Mouse (Mus musculus) lung, embryonic 14.5 days (tissue): ENCODE data around the gene Sbf2. TPM values are rescaled to one million over a fixed set of nuclear protein-coding genes. Genes with fewer than 3 reads are reported as not detected.

Experiments used
- ATAC-seq: fragments of 200-750 bp; cut with Nextera tagmentation; 2 replicates; pipeline ENCODE4 v1.8.0; 2017; ENCODE audit warnings: mild to moderate bottlenecking, moderate TSS enrichment, moderate library complexity; ENCODE audit not compliant: insufficient read depth
- DNase-seq: peaks from one replicate; pipeline ENCODE4 v3.0.0-alpha.2; 2015
- H3K27ac ChIP-seq: fragments of 300-500 bp; sonication (generic); 2 replicates; pipeline ENCODE4 v1.5.1; 2014; ENCODE audit warnings: low read depth, mild to moderate bottlenecking, moderate library complexity
- H3K27me3 ChIP-seq: fragments of 300-500 bp; sonication (generic); 2 replicates; pipeline ENCODE4 v1.6.1; 2014; ENCODE audit warnings: low read length, control low read depth; ENCODE audit not compliant: insufficient read depth
- H3K36me3 ChIP-seq: fragments of 300-500 bp; sonication (generic); 2 replicates; pipeline ENCODE4 v1.6.1; 2014; ENCODE audit warnings: control low read depth; ENCODE audit not compliant: insufficient read depth
- H3K4me1 ChIP-seq: fragments of 300-500 bp; sonication (generic); 2 replicates; pipeline ENCODE4 v1.6.1; 2014; ENCODE audit warnings: antibody characterized with exemption, control low read depth; ENCODE audit not compliant: insufficient read depth
- H3K4me2 ChIP-seq: fragments of 300-500 bp; sonication (generic); 2 replicates; pipeline ENCODE4 v1.6.1; 2014; ENCODE audit warnings: mild to moderate bottlenecking
- H3K4me3 ChIP-seq: fragments of 300-500 bp; sonication (generic); 2 replicates; pipeline ENCODE4 v1.5.1; 2014; ENCODE audit warnings: low read depth, low read length
- H3K9ac ChIP-seq: fragments of 300-500 bp; sonication (generic); 2 replicates; pipeline ENCODE4 v1.6.1; 2014
- H3K9me3 ChIP-seq: fragments of 300-500 bp; sonication (generic); 2 replicates; pipeline ENCODE4 v1.6.1; 2016; ENCODE audit warnings: low read depth, low read length, control low read depth
- CTCF ChIP-seq: IDR thresholded peaks from 2 replicates; pipeline ENCODE4 v1.5.1; 2016; ENCODE audit warnings: antibody characterized with exemption, low read depth
- WGBS: fragments of 180-500 bp; shearing (Covaris S2); extraction: QIAGEN DNeasy Blood & Tissue Kit; methylation state at CpG from one replicate; pipeline ENCODE4 v1.1.7; 2014; 5-methylcytosine and 5-hydroxymethylcytosine counted together
- polyA plus RNA-seq: library from polyadenylated mRNA; unstranded; fragments of >200 nt; fragmentation: Nextera tagmentation; extraction: Ambion mirVana; gene quantifications from 2 replicates; pipeline ENCODE4 v1.2.1, GENCODE M21; 2014

The Sbf2 gene
- polyA plus RNA-seq, 1 experiment from 2014 or later, result 45.4 TPM

DNA sequence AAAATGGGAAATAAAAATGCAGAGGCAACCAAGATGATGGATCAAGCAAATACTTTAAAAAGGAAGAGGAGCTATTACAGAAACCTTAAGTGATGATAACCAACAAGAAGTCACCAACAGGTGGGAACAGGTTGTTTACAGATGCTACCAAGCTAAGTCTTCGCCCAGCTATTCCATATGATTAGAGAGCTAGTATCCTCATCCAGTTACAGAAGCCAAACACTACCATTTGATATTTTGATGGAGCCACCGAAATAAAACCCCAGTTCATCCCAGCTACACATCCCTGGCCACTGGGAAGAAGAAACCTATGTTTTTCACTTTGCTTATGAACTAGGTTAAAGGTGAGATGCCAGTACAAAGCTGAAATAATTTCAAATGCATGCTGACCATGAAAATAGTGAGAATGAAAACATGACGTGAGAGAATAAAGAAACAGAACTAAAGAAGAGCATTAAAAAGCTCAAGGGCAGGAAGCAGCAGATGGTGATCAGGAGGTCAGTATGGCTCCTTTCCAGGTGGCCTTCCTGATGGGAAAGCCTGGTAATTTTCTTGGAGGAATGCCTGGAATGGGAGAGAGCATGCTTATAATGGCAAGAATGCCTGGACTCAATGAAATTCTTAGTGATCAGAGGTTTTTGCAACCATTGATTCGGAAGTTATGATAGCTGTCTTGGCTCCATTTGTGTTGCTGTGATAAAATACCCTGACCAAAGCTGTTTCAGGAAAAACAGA, 48.7 kb downstream of the Sbf2 start:
- no peaks in the 10 kb centered on the region for H3K27me3 ChIP-seq
- H3K4me1 ChIP-seq, result 0 out of 2 replicates have a peak, but pooled peaks cover 4% of the 10 kb centered on the region
- ATAC-seq, result no peak
- no peak overlapping the region for H3K9ac ChIP-seq
- no peaks in the 10 kb centered on the region for H3K36me3 ChIP-seq
- peak; percentile 54 for DNase-seq
- WGBS, result 74% methylated on average over 4 of the region's 4 CpGs
- no peak overlapping the region for H3K27ac ChIP-seq
- no peak overlapping the region for H3K4me3 ChIP-seq
- no peaks in the 10 kb centered on the region for H3K9me3 ChIP-seq
- TF ChIP-seq CTCF, result no peak
- no peak overlapping the region for H3K4me2 ChIP-seq

DNA sequence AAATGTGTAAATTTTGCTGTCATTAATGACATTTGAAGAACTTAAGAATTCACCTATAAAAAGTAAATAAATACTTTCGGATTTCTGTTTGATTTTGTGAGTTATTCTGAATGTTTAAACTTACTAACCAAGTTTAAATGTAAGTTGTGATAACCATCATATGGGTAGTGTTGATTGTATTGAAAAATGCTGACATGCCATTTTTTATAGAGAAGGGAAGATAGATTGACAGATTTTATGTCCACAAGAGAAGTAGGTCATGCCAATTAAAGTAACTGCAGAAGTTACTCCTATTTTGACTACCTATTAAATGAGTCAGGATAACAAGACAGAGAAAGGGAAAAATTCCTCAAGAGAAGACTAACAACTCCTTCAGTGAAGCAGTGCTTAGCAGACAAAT, 53.1 kb downstream of the Sbf2 start:
- H3K4me3 ChIP-seq, result no peak overlapping the region
- ATAC-seq, result no peak

DNA sequence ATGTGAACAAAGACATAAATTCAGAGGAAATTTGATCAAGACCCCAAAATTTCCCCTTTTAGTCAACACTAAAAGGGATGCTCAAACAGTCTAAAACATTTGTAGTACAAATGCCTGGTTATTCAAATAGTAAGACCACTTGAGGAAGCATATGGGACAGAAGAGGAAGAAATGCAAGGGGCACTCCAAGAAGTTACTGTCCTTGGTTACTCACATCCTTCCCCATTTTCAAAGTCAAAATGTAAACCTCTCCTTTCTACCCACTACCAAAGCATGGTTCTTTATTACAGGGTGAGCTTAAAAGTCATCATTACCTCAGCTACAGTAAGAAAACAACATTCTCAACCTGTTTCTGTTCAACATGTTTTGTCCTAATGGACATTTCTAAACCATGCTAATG, 57.7 kb downstream of the Sbf2 start:
- H3K9me3 ChIP-seq, result no peaks in the 10 kb centered on the region
- no peaks in the 10 kb centered on the region for H3K27me3 ChIP-seq
- ATAC-seq (no peak), DNase-seq (no peak)
- TF ChIP-seq CTCF, result no peak
- no peaks in the 10 kb centered on the region for H3K4me1 ChIP-seq
- H3K27ac ChIP-seq, result no peak overlapping the region
- H3K4me3 ChIP-seq, result no peak overlapping the region
- no peak overlapping the region for H3K9ac ChIP-seq
- H3K36me3 ChIP-seq, result no peaks in the 10 kb centered on the region
- H3K4me2 ChIP-seq, result no peak overlapping the region

More for the DNA sequence above, 53.1 kb downstream of the Sbf2 start:
- DNase-seq, result no peak
- Histone ChIP-seq H3K4me1 (0 out of 2 replicates have a peak, but pooled peaks cover 4% of the 10 kb centered on the region), H3K27me3 (no peaks in the 10 kb centered on the region), H3K9ac (no peak overlapping the region), H3K4me2 (no peak overlapping the region), H3K27ac (no peak overlapping the region), H3K36me3 (no peaks in the 10 kb centered on the region), H3K9me3 (no peaks in the 10 kb centered on the region)
- no peak for TF ChIP-seq CTCF
- 74% methylated on average over 1 of the region's 1 CpGs for WGBS

DNA sequence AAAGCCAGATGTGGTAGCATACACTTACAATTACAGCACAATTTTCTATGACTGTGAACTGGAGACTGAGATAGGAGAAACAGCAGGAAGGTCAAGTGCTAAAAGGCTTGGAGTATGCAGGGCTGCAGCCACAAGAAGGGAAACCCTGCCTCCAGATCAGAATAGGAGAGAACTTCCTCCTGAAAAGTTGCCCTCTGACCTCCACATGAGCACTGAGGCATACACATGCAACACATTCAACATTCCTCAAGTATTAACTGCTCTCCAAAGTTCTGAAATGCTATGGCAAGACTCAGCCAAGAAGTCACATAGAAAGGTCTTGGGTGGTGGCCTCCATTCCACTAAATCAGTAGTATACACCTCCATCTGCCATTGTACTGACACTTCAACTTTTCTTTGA, 58.5 kb downstream of the Sbf2 start:
- Histone ChIP-seq H3K4me2 (no peak overlapping the region), H3K27ac (no peak overlapping the region), H3K27me3 (no peaks in the 10 kb centered on the region), H3K9ac (no peak overlapping the region), H3K36me3 (no peaks in the 10 kb centered on the region), H3K9me3 (no peaks in the 10 kb centered on the region), H3K4me3 (no peak overlapping the region), H3K4me1 (no peaks in the 10 kb centered on the region)
- TF ChIP-seq CTCF, result no peak
- peak; percentile 19 for DNase-seq
- ATAC-seq, result no peak

DNA sequence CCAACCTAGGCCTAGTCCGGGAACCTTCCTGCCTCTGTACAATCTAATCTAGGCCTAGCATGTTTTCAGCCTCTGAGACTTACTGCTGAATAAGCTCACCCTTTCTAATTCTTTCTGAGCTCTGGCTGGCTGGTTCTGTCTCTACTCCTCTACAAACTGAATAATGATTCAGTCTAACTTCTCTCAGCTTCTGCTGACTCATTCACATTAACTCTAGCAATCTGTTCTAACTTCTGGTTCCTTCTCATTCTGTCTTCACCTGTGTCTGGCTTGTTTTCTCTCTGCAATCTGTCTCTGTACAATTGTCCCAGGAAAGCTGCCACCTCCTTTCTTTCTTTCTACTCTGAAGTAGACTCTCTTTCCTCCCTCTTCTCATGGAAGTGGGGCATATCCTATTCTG, 59.5 kb downstream of the Sbf2 start:
- 92% methylated on average over 1 of the region's 1 CpGs for WGBS
- Histone ChIP-seq H3K4me3 (no peak overlapping the region), H3K4me1 (no peaks in the 10 kb centered on the region), H3K4me2 (no peak overlapping the region), H3K27ac (no peak overlapping the region), H3K9me3 (no peaks in the 10 kb centered on the region), H3K9ac (no peak overlapping the region), H3K36me3 (no peaks in the 10 kb centered on the region), H3K27me3 (no peaks in the 10 kb centered on the region)
- ATAC-seq (no peak), DNase-seq (no peak)
- TF ChIP-seq CTCF, result no peak

DNA sequence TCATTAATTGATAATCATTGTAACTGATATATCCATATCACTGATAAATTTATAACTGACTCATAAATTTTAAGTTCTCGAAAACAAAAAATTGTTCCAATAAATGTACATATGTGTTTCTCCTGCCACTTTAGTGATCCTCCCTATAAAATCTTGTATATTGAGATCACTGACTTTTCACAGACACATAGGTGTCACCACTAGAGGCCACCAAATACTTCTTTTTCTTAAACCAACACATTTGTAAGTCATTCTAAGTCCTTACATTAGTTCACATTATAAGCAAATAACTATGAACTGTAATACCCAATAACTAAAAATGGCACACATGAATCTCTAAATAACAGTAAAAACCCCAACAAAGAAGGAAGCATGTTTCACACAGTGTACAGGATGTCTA, 66.5 kb downstream of the Sbf2 start:
- no peak overlapping the region for H3K9ac ChIP-seq
- peak; percentile 76 for DNase-seq
- no peak overlapping the region for H3K4me3 ChIP-seq
- H3K4me1 ChIP-seq, result no peaks in the 10 kb centered on the region
- peak; percentile 56 for TF ChIP-seq CTCF
- H3K9me3 ChIP-seq, result no peaks in the 10 kb centered on the region
- no peaks in the 10 kb centered on the region for H3K27me3 ChIP-seq
- no peak for ATAC-seq
- no peak overlapping the region for H3K27ac ChIP-seq
- H3K4me2 ChIP-seq, result no peak overlapping the region
- H3K36me3 ChIP-seq, result no peaks in the 10 kb centered on the region
- 75% methylated on average over 1 of the region's 1 CpGs for WGBS

DNA sequence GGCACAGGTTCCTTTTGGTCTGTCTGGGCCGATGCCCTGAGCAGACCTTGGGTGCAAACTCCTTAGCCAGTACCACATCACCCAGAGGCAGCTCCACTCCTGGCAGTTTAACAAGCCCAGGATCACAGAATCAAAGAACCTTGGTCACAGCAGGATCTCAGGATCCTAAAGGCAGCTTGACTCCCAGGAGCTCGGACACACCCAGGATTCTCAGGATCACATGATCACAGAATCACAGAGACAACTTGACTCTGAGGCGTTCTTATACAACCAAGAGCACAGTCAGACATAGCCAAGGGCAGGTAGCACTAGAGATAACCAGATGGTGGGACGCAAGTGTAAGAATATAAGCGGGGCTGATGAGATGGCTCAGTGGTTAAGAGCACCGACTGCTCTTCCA, 71.4 kb downstream of the Sbf2 start:
- no peak overlapping the region for H3K4me3 ChIP-seq
- WGBS, result 81% methylated on average over 6 of the region's 6 CpGs
- no peak for TF ChIP-seq CTCF
- no peaks in the 10 kb centered on the region for H3K4me1 ChIP-seq
- DNase-seq (no peak), ATAC-seq (no peak)
- H3K27me3 ChIP-seq, result no peaks in the 10 kb centered on the region
- no peak overlapping the region for H3K9ac ChIP-seq
- no peak overlapping the region for H3K4me2 ChIP-seq
- no peaks in the 10 kb centered on the region for H3K36me3 ChIP-seq
- H3K9me3 ChIP-seq, result no peaks in the 10 kb centered on the region
- H3K27ac ChIP-seq, result no peak overlapping the region
